Mouse (Mus musculus) central nervous system, embryonic 14 days (tissue): Measurements from ENCODE around the gene Cdkn3. TPM values are rescaled to one million over a fixed set of nuclear protein-coding genes. Genes with fewer than 3 reads are reported as not detected.

ENCODE experiments used
- polyA plus RNA-seq: library from polyadenylated mRNA; depleted of rRNA; stranded (reverse); fragments of >200 nt; gene quantifications from 2 replicates; pipeline ENCODE4 v1.2.3, GENCODE M21; 2012; rRNA removed

The Cdkn3 gene
- 8.5 and 11.8 TPM in 2 replicates for polyA plus RNA-seq

GRCm38 (mm10) chr14:46760355-46761029 lies at the start of gene Cdkn3:
Cdkn3 (plus strand) TSS chr14:46760541.

GRCm38 (mm10) chr14:46787787-46788504 lies 27.6 kb downstream of the Cdkn3 start, which contains the start of gene Cnih1:
Cnih1 (minus strand) TSS chr14:46788411.

Other genes starting within 250 kb of the Cdkn3 start
- gene Cnih1, start 27.9 kb downstream of the Cdkn3 start, polyA plus RNA-seq: 79.6 and 86.1 TPM in 2 replicates
- gene Gmfb, start 61.7 kb downstream of the Cdkn3 start, polyA plus RNA-seq: 51.9 and 55.5 TPM in 2 replicates
- 15.2 and 15.6 TPM in 2 replicates for gene Cgrrf1, start 71.6 kb downstream of the Cdkn3 start, polyA plus RNA-seq
- gene Samd4, start 122.3 kb downstream of the Cdkn3 start, polyA plus RNA-seq: 6.8 and 9.4 TPM in 2 replicates